Mouse (Mus musculus) macrophage (primary cell): ENCODE results near the gene Nhp2. TPM values are rescaled to one million over a fixed set of nuclear protein-coding genes. Genes with fewer than 3 reads are reported as not detected.
"Not testable (repeated sequence)": the region's sequence is repeated elsewhere in the genome, so short reads cannot be mapped to it uniquely, and the experiment has no call there.

Source experiments
- H3K27ac ChIP-seq: fragments of 350-480 bp; formaldehyde crosslinking; 2 replicates; pipeline ENCODE4 v1.9.0; 2021
- H3K36me3 ChIP-seq: fragments of 350-480 bp; formaldehyde crosslinking; 2 replicates; pipeline ENCODE4 v1.9.0; 2021; ENCODE audit errors: inconsistent target
- H3K4me3 ChIP-seq: fragments of 350-480 bp; formaldehyde crosslinking; 2 replicates; pipeline ENCODE4 v1.9.0; 2021; ENCODE audit errors: inconsistent target
- H3K79me2 ChIP-seq: fragments of 350-480 bp; formaldehyde crosslinking; 2 replicates; pipeline ENCODE4 v1.9.0; 2021; ENCODE audit errors: inconsistent target
- WGBS: methylation state at CpG from one replicate; pipeline ENCODE4 v1.1.7; 2026; ENCODE audit warnings: inconsistent platforms; ENCODE audit not compliant: missing documents; 5-methylcytosine and 5-hydroxymethylcytosine counted together
- polyA plus RNA-seq: library from polyadenylated mRNA; stranded (reverse); fragments of 250-400 nt; gene quantifications from 3 replicates; pipeline ENCODE4 v1.2.4, GENCODE M21; 2018; ENCODE audit warnings: inconsistent platforms

Gene Nhp2
- polyA plus RNA-seq, 1 experiment from 2014 or later, result 72.8 TPM

GRCm38 (mm10) chr11:51615601-51616000 lies 3.9 kb upstream of the Nhp2 start:
- Histone ChIP-seq H3K27ac (peak overlapping the region; percentile 83), H3K79me2 (peaks cover 6% of the 10 kb centered on the region), H3K4me3 (peak overlapping the region; percentile 36), H3K36me3 (no peaks in the 10 kb centered on the region)
- 2% methylated on average over 13 of the region's 14 CpGs for WGBS

GRCm38 (mm10) chr11:51616113-51616512 lies 3.4 kb upstream of the Nhp2 start:
- H3K4me3 ChIP-seq, H3K36me3 ChIP-seq: not testable (repeated sequence)

GRCm38 (mm10) chr11:51617693-51618092 lies 1.8 kb upstream of the Nhp2 start:
- 3% methylated on average over 4 of the region's 4 CpGs for WGBS
- H3K27ac ChIP-seq, result no peak overlapping the region
- H3K79me2 ChIP-seq, result peaks cover 27% of the 10 kb centered on the region
- no peak overlapping the region for H3K4me3 ChIP-seq
- H3K36me3 ChIP-seq, result peaks cover 3% of the 10 kb centered on the region

More at GRCm38 (mm10) chr11:51616113-51616512, 3.4 kb upstream of the Nhp2 start:
- no CpG with 5 or more reads among the region's 7 CpGs for WGBS
- Histone ChIP-seq H3K79me2 (peaks cover 11% of the 10 kb centered on the region), H3K27ac (peak overlapping the region; percentile 83)

GRCm38 (mm10) chr11:51618894-51619408 lies 584 bp upstream of the Nhp2 start:
- Histone ChIP-seq H3K36me3 (peaks cover 16% of the 10 kb centered on the region), H3K79me2 (peaks cover 27% of the 10 kb centered on the region), H3K27ac (peak overlapping the region; percentile 54), H3K4me3 (peak overlapping the region; percentile 59)
- 42% methylated on average over 5 of the region's 8 CpGs for WGBS

GRCm38 (mm10) chr11:51620084-51620483 lies 549 bp downstream of the Nhp2 start:
- H3K27ac ChIP-seq, result peak overlapping the region; percentile 7; the same call in 1 of the 2 replicates
- H3K79me2 ChIP-seq, result peaks cover 27% of the 10 kb centered on the region
- 3% methylated on average over 11 of the region's 11 CpGs for WGBS
- H3K4me3 ChIP-seq, result peak overlapping the region; percentile 59
- peaks cover 27% of the 10 kb centered on the region for H3K36me3 ChIP-seq

GRCm38 (mm10) chr11:51621776-51622175 lies 2.2 kb downstream of the Nhp2 start:
- 84% methylated on average over 2 of the region's 2 CpGs for WGBS
- Histone ChIP-seq H3K36me3 (peaks cover 41% of the 10 kb centered on the region), H3K27ac (no peak overlapping the region), H3K4me3 (no peak overlapping the region), H3K79me2 (peaks cover 27% of the 10 kb centered on the region)

GRCm38 (mm10) chr11:51622971-51623491 lies 3.5 kb downstream of the Nhp2 start:
- 89% methylated on average over 5 of the region's 7 CpGs for WGBS
- no peak overlapping the region for H3K27ac ChIP-seq
- H3K79me2 ChIP-seq, result peaks cover 27% of the 10 kb centered on the region
- no peak overlapping the region for H3K4me3 ChIP-seq
- peaks cover 53% of the 10 kb centered on the region for H3K36me3 ChIP-seq

GRCm38 (mm10) chr11:51625187-51625820 lies 5.8 kb downstream of the Nhp2 start:
- Histone ChIP-seq H3K27ac (no peak overlapping the region), H3K36me3 (peaks cover 68% of the 10 kb centered on the region)

GRCm38 (mm10) chr11:51627425-51627824 lies 7.9 kb downstream of the Nhp2 start:
- WGBS, result 96% methylated on average over 9 of the region's 9 CpGs
- H3K79me2 ChIP-seq, result peaks cover 36% of the 10 kb centered on the region
- H3K27ac ChIP-seq, result no peak overlapping the region
- no peak overlapping the region for H3K4me3 ChIP-seq
- H3K36me3 ChIP-seq, result peaks cover 67% of the 10 kb centered on the region

More at GRCm38 (mm10) chr11:51625187-51625820, 5.8 kb downstream of the Nhp2 start:
- Histone ChIP-seq H3K79me2 (peaks cover 36% of the 10 kb centered on the region), H3K4me3 (no peak overlapping the region)
- WGBS, result 89% methylated on average over 5 of the region's 5 CpGs

- Histone ChIP-seq H3K36me3 (peaks cover 63% of the 10 kb centered on the region), H3K79me2 (peaks cover 38% of the 10 kb centered on the region), H3K4me3 (no peak overlapping the region), H3K27ac (no peak overlapping the region)
- WGBS, result 93% methylated on average over 8 of the region's 8 CpGs
These were observed 8.4 kb downstream of the Nhp2 start for GRCm38 (mm10) chr11:51627907-51628306.

GRCm38 (mm10) chr11:51629651-51630314 lies 10.2 kb downstream of the Nhp2 start:
- H3K4me3 ChIP-seq, result no peak overlapping the region
- peaks cover 52% of the 10 kb centered on the region for H3K79me2 ChIP-seq
- no peak overlapping the region for H3K27ac ChIP-seq
- 79% methylated on average over 15 of the region's 15 CpGs for WGBS
- H3K36me3 ChIP-seq, result peaks cover 44% of the 10 kb centered on the region

GRCm38 (mm10) chr11:51632130-51632753 lies 12.7 kb downstream of the Nhp2 start:
- Histone ChIP-seq H3K27ac (peak overlapping the region; percentile 12; the same call in 1 of the 2 replicates), H3K4me3 (no peak overlapping the region), H3K79me2 (peaks cover 63% of the 10 kb centered on the region), H3K36me3 (peaks cover 22% of the 10 kb centered on the region)
- 59% methylated on average over 6 of the region's 6 CpGs for WGBS

- not testable (repeated sequence) for H3K27ac ChIP-seq
- WGBS, result 36% methylated on average over 7 of the region's 7 CpGs
- H3K36me3 ChIP-seq, result peaks cover 14% of the 10 kb centered on the region; the same call in 1 of the 2 replicates
These were observed 13.7 kb downstream of the Nhp2 start for GRCm38 (mm10) chr11:51633200-51633599.

GRCm38 (mm10) chr11:51633721-51634120 lies 14.2 kb downstream of the Nhp2 start:
- no peak overlapping the region for H3K27ac ChIP-seq
- no peak overlapping the region for H3K4me3 ChIP-seq
- peaks cover 63% of the 10 kb centered on the region for H3K79me2 ChIP-seq
- peaks cover 11% of the 10 kb centered on the region; the same call in 1 of the 2 replicates for H3K36me3 ChIP-seq
- 100% methylated on average over 3 of the region's 3 CpGs for WGBS

More at GRCm38 (mm10) chr11:51633200-51633599, 13.7 kb downstream of the Nhp2 start:
- H3K4me3 ChIP-seq, result not testable (repeated sequence)
- peaks cover 63% of the 10 kb centered on the region for H3K79me2 ChIP-seq
